Mouse (Mus musculus) brain, embryonic 14.5 days (tissue): ENCODE measurements around the gene Tns3. TPM values are rescaled to one million over a fixed set of nuclear protein-coding genes. Genes with fewer than 3 reads are reported as not detected.

Source experiments
- DNase-seq: peaks from one replicate; pipeline ENCODE4 v3.0.0-alpha.2; 2011; ENCODE audit warnings: low read depth
- CTCF ChIP-seq: fragments of 200-500 bp; IDR thresholded peaks from 2 replicates; pipeline ENCODE4 v1.5.1; 2012; ENCODE audit warnings: inconsistent platforms, mild to moderate bottlenecking, moderate library complexity, borderline replicate concordance; ENCODE audit not compliant: insufficient read depth, insufficient read length; ENCODE audit errors: extremely low read depth
- POLR2A ChIP-seq: fragments of 200-500 bp; IDR thresholded peaks from 2 replicates; pipeline ENCODE4 v1.6.1; 2012; ENCODE audit warnings: mild to moderate bottlenecking, inconsistent platforms, borderline replicate concordance; ENCODE audit not compliant: poor library complexity, insufficient read depth, insufficient read length, severe bottlenecking; ENCODE audit errors: extremely low read depth
- polyA plus RNA-seq: library from polyadenylated mRNA; depleted of rRNA; stranded (reverse); fragments of >200 nt; gene quantifications from 2 replicates; pipeline ENCODE4 v1.2.3, GENCODE M21; 2012

Gene Tns3
- polyA plus RNA-seq, 1 experiment: 12.1 TPM

GRCm38 (mm10) chr11:8692162-8692535, 27.8 kb upstream of the Tns3 start:
- no peak for DNase-seq
- TF ChIP-seq CTCF (no peak), POLR2A (no peak)

DNA sequence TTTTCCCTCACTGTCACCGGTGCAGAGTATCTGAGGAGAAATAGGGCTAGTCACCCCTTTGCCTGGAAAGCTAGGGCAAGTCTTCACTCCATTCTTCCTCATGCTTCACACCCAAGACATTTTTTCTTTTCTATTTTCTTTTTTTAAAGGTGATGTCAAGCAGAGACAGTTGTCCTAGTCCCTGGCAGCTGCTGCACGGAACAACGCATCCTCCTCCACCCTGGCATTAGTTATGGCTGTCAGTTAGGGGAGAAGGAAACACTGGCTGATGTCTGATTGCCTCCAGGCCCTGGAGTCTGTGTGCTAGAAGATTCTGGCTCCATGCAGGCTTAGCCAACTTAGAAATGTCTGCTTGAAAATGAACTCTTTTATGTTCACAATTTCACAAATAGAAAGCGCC, 27.3 kb upstream of the Tns3 start:
- no peak for TF ChIP-seq CTCF
- peak; percentile 39 for DNase-seq

DNA sequence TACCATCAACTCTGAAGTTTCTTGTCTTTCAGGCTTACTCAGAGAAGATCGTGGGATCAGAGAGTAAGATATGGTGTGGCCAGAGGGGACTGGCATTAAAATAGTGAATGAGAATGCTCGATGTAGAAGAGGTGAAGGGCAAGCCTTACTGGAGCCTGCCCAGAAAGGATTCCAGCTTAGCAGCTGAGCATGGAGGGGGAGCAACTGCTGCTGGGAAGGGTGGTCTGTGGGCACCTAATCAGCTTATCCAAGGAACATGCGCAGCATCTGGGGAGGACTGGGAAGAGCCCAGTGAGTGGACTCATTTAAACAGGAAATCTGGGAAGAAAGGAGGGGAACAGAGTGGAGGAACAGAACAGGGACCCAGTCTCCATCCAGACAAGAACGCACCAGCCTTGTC, 26.3 kb upstream of the Tns3 start:
- peak; percentile 15 for DNase-seq
- TF ChIP-seq CTCF (no peak), POLR2A (no peak)

DNA sequence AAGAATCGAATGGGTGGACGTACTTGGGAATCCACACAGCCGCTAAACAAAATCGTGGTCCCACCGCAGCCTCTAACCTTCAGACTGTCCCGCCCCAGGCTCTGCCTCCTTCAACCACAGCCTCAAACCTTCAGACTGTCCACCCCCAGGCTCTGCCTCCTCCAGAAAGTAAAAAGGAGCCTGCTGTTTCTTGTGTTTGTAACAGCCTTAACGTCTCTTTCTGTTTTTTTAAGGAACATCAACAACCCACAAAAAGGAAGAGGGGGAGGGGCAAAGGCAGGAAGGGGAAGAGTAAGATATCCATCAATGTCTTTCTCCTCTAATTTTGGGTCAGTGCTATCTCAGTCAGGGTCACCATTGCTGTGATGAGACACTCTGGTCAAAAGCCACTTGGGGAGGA, 25.2 kb upstream of the Tns3 start:
- no peak for DNase-seq
- TF ChIP-seq POLR2A (no peak), CTCF (no peak)

GRCm38 (mm10) chr11:8688907-8689306, 24.6 kb upstream of the Tns3 start:
- no peak for DNase-seq
- TF ChIP-seq CTCF (no peak), POLR2A (no peak)

DNA sequence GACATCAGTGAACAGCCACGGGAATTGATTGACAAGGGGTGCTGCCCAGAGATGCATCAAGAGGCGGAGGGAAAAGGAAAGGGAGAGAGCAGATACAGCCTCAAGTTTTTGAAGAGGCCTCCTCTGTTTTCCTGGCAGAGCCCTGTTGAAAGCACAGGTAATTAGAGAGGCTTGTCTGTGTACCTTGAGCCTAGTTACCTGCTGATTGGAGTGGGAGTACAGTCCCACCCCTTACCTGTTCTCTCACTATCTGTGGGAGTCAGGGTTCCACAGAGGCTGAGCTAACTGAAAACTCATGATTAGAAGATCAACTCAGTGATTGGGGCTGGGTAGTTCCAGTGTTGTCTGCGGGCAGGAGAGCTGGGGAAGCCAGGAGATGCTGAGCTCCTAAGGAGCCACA, 22.2 kb upstream of the Tns3 start:
- no peak for TF ChIP-seq POLR2A
- TF ChIP-seq CTCF: no peak
- no peak for DNase-seq

DNA sequence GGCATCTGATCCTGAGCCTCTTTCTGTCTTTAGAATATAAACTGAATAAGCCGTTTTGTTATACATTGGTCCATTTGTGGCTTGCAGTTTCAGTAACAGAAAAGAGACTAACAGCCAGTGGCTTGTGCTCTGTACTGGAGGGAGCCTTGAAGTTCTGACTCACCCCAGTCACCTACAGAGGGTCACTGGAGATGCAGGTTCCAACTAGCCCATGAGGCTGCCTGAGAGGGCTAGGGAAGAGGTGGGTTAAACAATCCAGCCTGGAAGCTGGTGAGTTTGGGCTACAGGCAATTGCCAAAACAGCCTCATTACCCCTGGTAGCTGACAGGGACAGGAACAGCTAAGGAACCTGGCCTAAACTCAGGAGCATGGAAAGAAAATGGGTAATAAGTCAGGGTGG, 21.7 kb upstream of the Tns3 start:
- no peak for DNase-seq
- TF ChIP-seq POLR2A (no peak), CTCF (no peak)

DNA sequence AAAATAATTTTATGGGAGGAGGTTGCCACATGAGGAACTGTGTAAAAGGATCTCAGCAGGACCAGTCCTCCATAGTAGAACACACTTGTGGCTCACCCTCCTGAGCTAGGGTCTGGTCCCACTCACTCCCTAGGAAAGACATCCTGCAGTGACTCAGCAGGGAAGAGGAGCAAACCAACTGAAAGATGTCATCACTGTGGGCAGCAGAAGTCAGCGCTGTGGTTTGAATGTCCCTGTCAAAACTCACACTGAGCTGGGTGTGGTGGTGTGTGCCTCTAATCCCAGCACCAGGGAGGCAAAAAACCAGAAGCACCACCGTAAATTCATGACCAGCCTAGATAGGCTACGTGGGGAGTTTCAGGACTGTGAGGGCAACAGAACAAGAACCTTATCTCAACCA, 20.9 kb upstream of the Tns3 start:
- TF ChIP-seq CTCF (no peak), POLR2A (no peak)
- DNase-seq: no peak

DNA sequence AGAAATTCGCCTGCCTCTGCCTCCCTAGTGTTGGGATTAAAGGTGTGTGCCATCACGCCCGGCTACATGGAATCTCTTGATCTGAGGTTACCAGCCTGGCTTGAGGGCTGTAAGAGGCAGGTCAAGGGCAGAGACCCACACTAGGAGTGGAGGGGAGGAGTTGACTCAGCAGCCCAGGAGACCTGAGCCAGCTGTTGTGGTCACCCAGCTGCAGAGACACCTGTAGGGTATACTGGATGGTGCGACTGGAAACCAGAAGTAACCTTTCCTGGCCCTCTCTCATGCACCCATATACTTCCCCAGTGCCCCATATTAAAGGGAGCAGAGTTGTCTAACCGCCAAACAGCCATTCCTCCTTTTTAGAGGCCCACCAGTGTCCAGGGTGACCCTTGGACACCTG, 19.9 kb upstream of the Tns3 start:
- TF ChIP-seq POLR2A (no peak), CTCF (no peak)
- DNase-seq: no peak

- DNase-seq: peak; percentile 87
- TF ChIP-seq POLR2A (no peak), CTCF (no peak)
Observed at GRCm38 (mm10) chr11:8681356-8681755, 17.0 kb upstream of the Tns3 start.

DNA sequence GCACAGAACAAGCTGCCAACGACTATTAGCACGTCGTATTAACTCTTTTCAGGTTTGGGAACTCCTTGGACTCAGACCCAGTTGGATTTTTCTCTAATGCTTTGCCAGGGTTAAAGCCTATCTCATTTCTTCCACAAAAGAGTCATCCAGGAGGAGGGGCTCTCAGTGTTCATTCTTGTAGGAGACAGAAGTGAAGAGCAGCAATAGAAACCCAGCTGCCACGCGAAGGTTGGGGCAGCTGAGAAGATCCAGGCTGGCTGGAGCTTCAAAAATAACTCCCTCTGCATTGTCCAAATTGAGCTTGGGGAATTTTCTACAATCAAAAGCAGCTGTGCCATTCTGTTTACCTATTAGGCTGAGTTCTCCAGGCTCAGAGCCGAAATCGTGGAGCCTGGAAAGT, 16.3 kb upstream of the Tns3 start:
- DNase-seq: peak; percentile 90
- no peak for TF ChIP-seq POLR2A
- no peak for TF ChIP-seq CTCF

DNA sequence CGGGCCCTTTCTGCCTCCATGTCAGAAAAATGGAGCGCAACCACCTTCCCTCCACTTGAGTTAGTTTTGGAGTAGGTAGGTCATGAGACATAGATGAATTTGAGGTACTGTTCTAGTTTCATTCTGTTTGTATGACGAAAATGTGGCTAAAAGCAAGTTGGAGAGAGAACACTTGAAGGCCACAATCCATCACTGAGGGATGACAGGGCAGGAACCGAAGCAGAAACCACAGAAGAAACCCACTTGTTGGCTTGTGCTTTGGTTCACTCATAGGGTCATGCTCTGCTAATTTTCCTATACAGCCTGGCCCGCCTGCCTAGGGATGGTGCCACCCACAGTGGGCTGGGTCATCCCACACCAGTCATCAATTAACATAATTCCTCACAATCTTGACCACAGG, 14.9 kb upstream of the Tns3 start:
- DNase-seq: no peak
- no peak for TF ChIP-seq CTCF

- DNase-seq: no peak
- TF ChIP-seq POLR2A: no peak
- no peak for TF ChIP-seq CTCF
Observed at GRCm38 (mm10) chr11:8678260-8678995, 14.1 kb upstream of the Tns3 start.
